Mouse (Mus musculus): ENCODE results near the gene Gabrg3. TPM values are rescaled to one million over a fixed set of nuclear protein-coding genes. Genes with fewer than 3 reads are reported as not detected.

Gene Gabrg3
- polyA plus RNA-seq, 1 experiment from 2014 or later = 1.4 TPM

DNA sequence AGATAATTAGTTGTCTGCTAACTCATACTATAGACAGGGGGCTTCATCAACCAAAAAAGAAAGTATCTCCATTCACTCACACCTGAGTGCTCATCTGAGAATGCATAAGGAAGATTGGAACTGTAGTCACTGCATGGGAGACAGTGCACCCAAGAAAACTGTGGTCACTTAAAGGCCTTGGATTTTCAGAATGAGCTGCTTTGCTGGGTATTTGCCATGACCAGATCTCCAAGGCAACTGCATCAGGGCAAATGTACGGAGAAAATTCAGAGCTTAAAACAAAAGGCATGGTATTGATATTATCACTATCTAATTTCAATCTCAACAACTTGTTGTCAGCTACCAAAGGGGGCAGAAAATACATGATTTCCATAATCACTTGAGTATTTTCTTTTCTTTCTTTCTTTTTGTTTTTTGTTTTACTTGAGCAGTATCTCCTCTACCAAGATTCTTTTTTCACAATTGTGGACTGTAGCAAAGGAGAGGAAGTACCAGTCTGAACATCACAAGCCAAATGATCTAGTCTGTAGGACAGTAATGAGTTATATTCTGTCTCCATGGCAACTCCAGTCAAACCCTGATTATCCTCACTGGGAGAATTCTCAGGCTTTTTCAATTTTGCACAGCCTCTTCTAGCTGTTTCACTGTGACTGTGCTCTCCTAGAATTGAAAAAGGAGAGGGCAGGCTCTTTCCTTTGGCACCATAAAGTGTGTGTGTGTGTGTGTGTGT is 335.9 kb downstream of the Gabrg3 start:
- Histone ChIP-seq H3K9me3 (replicated peaks; ENCODE audit: control insufficient read depth, low read length) (no peaks in the 10 kb centered on the region), H3K4me3 (replicated peaks; ENCODE audit: low read length) (no peak overlapping the region), H3K9ac (ENCODE audit: low read length) (no peak overlapping the region), H3K4me1 (ENCODE audit: control insufficient read depth, insufficient read depth, low read length) (no peaks in the 10 kb centered on the region), H3K36me3 (ENCODE audit: control insufficient read depth, insufficient read depth, low read length) (no peaks in the 10 kb centered on the region), H3K27ac (ENCODE audit: low read length) (no peak overlapping the region), H3K27me3 (ENCODE audit: control insufficient read depth, insufficient read depth, low read length) (no peaks in the 10 kb centered on the region), H3K4me2 (ENCODE audit: low read depth, low read length) (no peak overlapping the region)
- no peak for ATAC-seq (ENCODE audit: insufficient read depth, low FRiP score)
- 68% methylated on average over 1 of the region's 1 CpGs for WGBS

- WGBS = 54% methylated on average over 2 of the region's 2 CpGs
- H3K4me3 ChIP-seq (replicated peaks; ENCODE audit: low read length) = no peak overlapping the region
- no peaks in the 10 kb centered on the region for H3K9me3 ChIP-seq (replicated peaks; ENCODE audit: control insufficient read depth, low read length)
- ATAC-seq (ENCODE audit: insufficient read depth, low FRiP score) = no peak
- H3K4me1 ChIP-seq (ENCODE audit: control insufficient read depth, insufficient read depth, low read length) = no peaks in the 10 kb centered on the region
- H3K9ac ChIP-seq (ENCODE audit: low read length) = no peak overlapping the region
- H3K27ac ChIP-seq (ENCODE audit: low read length) = no peak overlapping the region
- no peak overlapping the region for H3K4me2 ChIP-seq (ENCODE audit: low read depth, low read length)
- no peaks in the 10 kb centered on the region for H3K36me3 ChIP-seq (ENCODE audit: control insufficient read depth, insufficient read depth, low read length)
- no peaks in the 10 kb centered on the region for H3K27me3 ChIP-seq (ENCODE audit: control insufficient read depth, insufficient read depth, low read length)
Observed at GRCm38 (mm10) chr7:57037861-57038421, 349.0 kb downstream of the Gabrg3 start.

GRCm38 (mm10) chr7:57000585-57001261 is 386.3 kb downstream of the Gabrg3 start:
- Histone ChIP-seq H3K4me2 (ENCODE audit: low read depth, low read length) (no peak overlapping the region), H3K27me3 (ENCODE audit: control insufficient read depth, insufficient read depth, low read length) (no peaks in the 10 kb centered on the region), H3K9me3 (replicated peaks; ENCODE audit: control insufficient read depth, low read length) (no peaks in the 10 kb centered on the region), H3K4me3 (replicated peaks; ENCODE audit: low read length) (no peak overlapping the region), H3K27ac (ENCODE audit: low read length) (no peak overlapping the region), H3K36me3 (ENCODE audit: control insufficient read depth, insufficient read depth, low read length) (no peaks in the 10 kb centered on the region), H3K9ac (ENCODE audit: low read length) (no peak overlapping the region), H3K4me1 (ENCODE audit: control insufficient read depth, insufficient read depth, low read length) (no peaks in the 10 kb centered on the region)
- 88% methylated on average over 3 of the region's 3 CpGs for WGBS
- ATAC-seq (ENCODE audit: insufficient read depth, low FRiP score) = no peak

DNA sequence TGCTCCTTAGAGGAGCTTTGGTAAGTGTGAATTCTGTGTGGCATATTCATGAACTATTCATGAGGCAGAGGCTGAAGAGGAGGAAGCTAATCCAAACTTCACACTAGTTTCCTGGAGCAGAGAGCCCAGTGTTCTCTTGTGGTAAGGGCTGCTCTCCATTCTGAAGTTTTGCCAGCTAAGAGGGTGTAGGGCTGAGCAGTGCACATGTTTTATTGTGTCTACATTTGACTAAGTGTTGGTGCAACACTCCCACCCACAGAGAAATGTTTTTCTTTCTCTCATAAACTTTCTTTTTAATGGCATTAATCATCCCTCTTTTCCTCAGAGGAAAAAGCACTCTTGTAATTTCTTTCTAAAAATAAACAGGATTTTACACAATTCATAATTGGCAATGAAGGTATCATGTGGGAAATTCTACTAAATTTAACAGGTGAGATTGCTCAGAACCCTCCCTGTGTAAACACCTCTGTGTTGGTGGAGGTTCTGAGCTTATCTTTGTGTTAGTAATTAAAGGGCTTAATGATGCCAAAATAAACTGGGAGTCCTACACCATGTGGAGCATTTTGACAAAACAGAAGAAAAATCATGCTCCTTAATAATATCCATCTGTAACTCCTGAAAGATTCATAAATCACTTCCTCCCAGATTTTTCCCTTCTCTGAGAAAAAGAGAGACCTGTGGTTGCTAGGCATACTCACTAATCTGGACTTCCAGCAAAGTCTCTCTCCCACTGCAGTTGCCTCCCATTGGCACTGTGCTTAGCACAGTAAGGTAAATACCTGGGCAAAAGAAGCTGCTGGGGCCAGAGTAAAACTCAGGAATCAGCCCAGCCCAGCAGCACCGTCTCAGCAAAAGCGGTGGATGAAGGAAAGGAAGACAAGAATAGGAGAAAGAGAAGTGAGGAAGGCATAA is 389.0 kb downstream of the Gabrg3 start:
- H3K9ac ChIP-seq (ENCODE audit: low read length) = no peak overlapping the region
- no peaks in the 10 kb centered on the region for H3K4me1 ChIP-seq (ENCODE audit: control insufficient read depth, insufficient read depth, low read length)
- no peak overlapping the region for H3K4me3 ChIP-seq (replicated peaks; ENCODE audit: low read length)
- H3K36me3 ChIP-seq (ENCODE audit: control insufficient read depth, insufficient read depth, low read length) = no peaks in the 10 kb centered on the region
- WGBS = 72% methylated on average over 2 of the region's 2 CpGs
- H3K4me2 ChIP-seq (ENCODE audit: low read depth, low read length) = no peak overlapping the region
- no peaks in the 10 kb centered on the region for H3K9me3 ChIP-seq (replicated peaks; ENCODE audit: control insufficient read depth, low read length)
- H3K27ac ChIP-seq (ENCODE audit: low read length) = no peak overlapping the region
- peak; percentile 80 for ATAC-seq (ENCODE audit: insufficient read depth, low FRiP score)
- no peaks in the 10 kb centered on the region for H3K27me3 ChIP-seq (ENCODE audit: control insufficient read depth, insufficient read depth, low read length)

DNA sequence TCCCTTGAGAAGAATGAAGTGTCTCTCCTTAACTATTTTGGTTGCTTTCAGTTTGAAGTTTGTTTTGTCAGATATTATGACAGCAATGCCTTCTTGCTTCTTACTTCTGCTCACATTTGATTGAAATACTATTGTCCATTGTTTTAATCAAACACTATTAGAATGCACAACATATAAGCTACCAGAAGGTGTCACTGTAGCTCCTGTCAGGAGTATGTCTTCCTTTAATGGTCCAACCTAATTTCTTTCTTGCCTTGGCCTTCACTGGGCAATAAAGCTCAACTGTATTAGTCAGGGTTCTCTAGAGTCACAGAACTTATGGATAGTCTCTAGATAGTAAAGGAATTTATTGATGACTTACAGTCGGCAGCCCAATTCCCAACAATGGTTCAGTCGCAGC is 440.6 kb downstream of the Gabrg3 start:
- Histone ChIP-seq H3K9me3 (replicated peaks; ENCODE audit: control insufficient read depth, low read length) (no peaks in the 10 kb centered on the region), H3K4me2 (ENCODE audit: low read depth, low read length) (no peak overlapping the region), H3K27ac (ENCODE audit: low read length) (no peak overlapping the region), H3K9ac (ENCODE audit: low read length) (no peak overlapping the region), H3K4me3 (replicated peaks; ENCODE audit: low read length) (no peak overlapping the region), H3K27me3 (ENCODE audit: control insufficient read depth, insufficient read depth, low read length) (no peaks in the 10 kb centered on the region), H3K4me1 (ENCODE audit: control insufficient read depth, insufficient read depth, low read length) (no peaks in the 10 kb centered on the region), H3K36me3 (ENCODE audit: control insufficient read depth, insufficient read depth, low read length) (no peaks in the 10 kb centered on the region)
- WGBS = 86% methylated on average over 1 of the region's 2 CpGs
- no peak for ATAC-seq (ENCODE audit: insufficient read depth, low FRiP score)

- Histone ChIP-seq H3K4me1 (ENCODE audit: control insufficient read depth, insufficient read depth, low read length) (no peaks in the 10 kb centered on the region), H3K9me3 (replicated peaks; ENCODE audit: control insufficient read depth, low read length) (no peaks in the 10 kb centered on the region), H3K27me3 (ENCODE audit: control insufficient read depth, insufficient read depth, low read length) (no peaks in the 10 kb centered on the region), H3K27ac (ENCODE audit: low read length) (no peak overlapping the region), H3K36me3 (ENCODE audit: control insufficient read depth, insufficient read depth, low read length) (no peaks in the 10 kb centered on the region), H3K4me3 (replicated peaks; ENCODE audit: low read length) (no peak overlapping the region), H3K4me2 (ENCODE audit: low read depth, low read length) (no peak overlapping the region), H3K9ac (ENCODE audit: low read length) (no peak overlapping the region)
- ATAC-seq (ENCODE audit: insufficient read depth, low FRiP score) = no peak
- WGBS = 73% methylated on average over 2 of the region's 2 CpGs
Observed at GRCm38 (mm10) chr7:56941606-56942005, 445.4 kb downstream of the Gabrg3 start.

DNA sequence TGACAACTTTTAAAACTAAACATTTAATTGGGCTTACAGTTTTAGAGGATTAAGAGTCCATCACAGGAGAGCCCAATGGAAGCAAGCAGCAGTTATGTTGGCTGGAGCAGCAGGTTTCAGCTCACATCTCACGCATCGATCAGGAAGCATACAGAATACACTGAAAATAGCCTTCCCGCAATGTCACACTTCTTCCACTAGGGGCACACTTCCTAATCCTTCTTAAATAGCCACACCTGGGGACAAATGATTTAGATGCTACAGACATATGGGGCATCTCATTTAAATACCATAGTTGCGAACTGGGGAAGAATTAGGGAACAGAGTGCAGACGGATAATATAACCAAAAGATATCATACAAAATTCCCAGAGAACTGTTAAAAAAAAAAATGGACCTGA is 449.0 kb downstream of the Gabrg3 start:
- Histone ChIP-seq H3K9me3 (replicated peaks; ENCODE audit: control insufficient read depth, low read length) (no peaks in the 10 kb centered on the region), H3K4me3 (replicated peaks; ENCODE audit: low read length) (no peak overlapping the region), H3K27ac (ENCODE audit: low read length) (no peak overlapping the region), H3K36me3 (ENCODE audit: control insufficient read depth, insufficient read depth, low read length) (no peaks in the 10 kb centered on the region), H3K4me2 (ENCODE audit: low read depth, low read length) (no peak overlapping the region), H3K4me1 (ENCODE audit: control insufficient read depth, insufficient read depth, low read length) (no peaks in the 10 kb centered on the region), H3K27me3 (ENCODE audit: control insufficient read depth, insufficient read depth, low read length) (no peaks in the 10 kb centered on the region), H3K9ac (ENCODE audit: low read length) (no peak overlapping the region)
- no peak for ATAC-seq (ENCODE audit: insufficient read depth, low FRiP score)
- 77% methylated on average over 5 of the region's 5 CpGs for WGBS

- H3K27ac ChIP-seq (ENCODE audit: low read length) = no peak overlapping the region
- no peaks in the 10 kb centered on the region for H3K36me3 ChIP-seq (ENCODE audit: control insufficient read depth, insufficient read depth, low read length)
- WGBS = 83% methylated on average over 1 of the region's 1 CpGs
- no peak overlapping the region for H3K4me3 ChIP-seq (replicated peaks; ENCODE audit: low read length)
- H3K4me2 ChIP-seq (ENCODE audit: low read depth, low read length) = no peak overlapping the region
- H3K9me3 ChIP-seq (replicated peaks; ENCODE audit: control insufficient read depth, low read length) = no peaks in the 10 kb centered on the region
- no peak for ATAC-seq (ENCODE audit: insufficient read depth, low FRiP score)
- no peaks in the 10 kb centered on the region for H3K4me1 ChIP-seq (ENCODE audit: control insufficient read depth, insufficient read depth, low read length)
- no peaks in the 10 kb centered on the region for H3K27me3 ChIP-seq (ENCODE audit: control insufficient read depth, insufficient read depth, low read length)
- H3K9ac ChIP-seq (ENCODE audit: low read length) = no peak overlapping the region
Observed at GRCm38 (mm10) chr7:56919499-56919898, 467.5 kb downstream of the Gabrg3 start.

All from stomach, embryonic 16.5 days (tissue).